Mouse (Mus musculus) CH12.LX (cell line): Measurements from ENCODE around the gene Tkfc.

ENCODE experiments used
- POLR2A ChIP-seq: IDR thresholded peaks from 2 replicates; pipeline ENCODE4 v1.6.1; 2011; ENCODE audit warnings: low read depth, mild to moderate bottlenecking, improper control_type of control experiment, low read length
- ZMIZ1 ChIP-seq: IDR thresholded peaks from 2 replicates; pipeline ENCODE4 v1.6.1; 2012; ENCODE audit warnings: low read depth, mild to moderate bottlenecking, inconsistent platforms, low read length, improper control_type of control experiment

DNA sequence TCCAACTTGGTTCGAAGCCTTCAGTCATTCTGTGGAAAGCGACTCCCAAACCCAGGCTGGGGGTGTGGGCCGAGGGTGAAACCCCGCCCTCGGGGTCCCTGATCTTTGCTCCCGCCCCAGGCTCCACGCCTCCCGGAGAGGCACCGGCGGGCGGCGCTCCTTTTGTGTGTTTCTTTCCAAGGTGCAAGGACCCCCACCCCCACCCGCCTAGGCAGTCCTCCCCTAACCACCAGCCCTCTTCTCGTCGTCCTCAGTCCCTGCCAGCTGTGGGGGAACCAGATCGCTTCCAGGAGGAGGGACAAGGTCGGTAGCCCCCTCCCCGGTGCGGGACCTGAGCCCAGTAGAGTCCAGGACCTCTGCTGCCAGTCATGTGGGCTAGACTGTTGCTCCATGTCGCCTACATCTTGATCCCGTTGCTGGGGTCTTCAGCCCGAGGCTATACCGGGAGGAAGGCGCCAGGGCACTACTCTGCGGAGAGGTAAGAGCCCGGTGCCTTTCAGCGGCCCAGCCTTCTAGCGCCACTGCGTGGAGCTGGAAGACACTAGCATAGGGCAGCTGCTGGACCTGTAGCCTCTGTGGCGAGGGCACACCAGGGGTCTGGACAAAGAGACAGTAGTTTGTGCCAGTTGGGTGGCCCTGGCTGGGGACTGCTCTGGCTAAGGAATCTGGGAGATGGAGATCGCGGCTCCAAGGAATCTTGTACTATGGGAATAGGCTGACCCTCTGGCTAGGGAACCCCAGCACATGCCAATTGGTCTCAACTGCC is 28.8 kb upstream of the Tkfc start, which contains the start of gene Vwce:
- no peak for TF ChIP-seq POLR2A
- no peak for TF ChIP-seq ZMIZ1
